Mouse (Mus musculus): Measurements from ENCODE around the gene Il16.

- no peak for TF ChIP-seq CTCF (IDR thresholded peaks at IDR 0.05; ENCODE audit: low read depth, low read length)
- no peak for TF ChIP-seq EP300 (IDR thresholded peaks at IDR 0.05; ENCODE audit: insufficient read depth, low read depth, low read length)
These were observed 19.7 kb downstream of the Il16 start for GRCm38 (mm10) chr7:83725801-83726200.
